Mouse (Mus musculus): ENCODE measurements around the gene Pkhd1. TPM values are rescaled to one million over a fixed set of nuclear protein-coding genes. Genes with fewer than 3 reads are reported as not detected.

Gene Pkhd1
- polyA plus RNA-seq, 1 experiment from 2014 or later: not detected

GRCm38 (mm10) chr1:20605489-20605888 is 12.4 kb downstream of the Pkhd1 start:
- Histone ChIP-seq H3K4me2 (no peak overlapping the region), H3K27ac (no peak overlapping the region), H3K4me3 (no peak overlapping the region), H3K9ac (no peak overlapping the region), H3K36me3 (no peaks in the 10 kb centered on the region), H3K9me3 (no peaks in the 10 kb centered on the region), H3K4me1 (replicated peaks) (no peaks in the 10 kb centered on the region), H3K27me3 (no peaks in the 10 kb centered on the region)
- 68% methylated on average over 2 of the region's 2 CpGs for WGBS
- no peak for ATAC-seq (ENCODE audit: low FRiP score)

DNA sequence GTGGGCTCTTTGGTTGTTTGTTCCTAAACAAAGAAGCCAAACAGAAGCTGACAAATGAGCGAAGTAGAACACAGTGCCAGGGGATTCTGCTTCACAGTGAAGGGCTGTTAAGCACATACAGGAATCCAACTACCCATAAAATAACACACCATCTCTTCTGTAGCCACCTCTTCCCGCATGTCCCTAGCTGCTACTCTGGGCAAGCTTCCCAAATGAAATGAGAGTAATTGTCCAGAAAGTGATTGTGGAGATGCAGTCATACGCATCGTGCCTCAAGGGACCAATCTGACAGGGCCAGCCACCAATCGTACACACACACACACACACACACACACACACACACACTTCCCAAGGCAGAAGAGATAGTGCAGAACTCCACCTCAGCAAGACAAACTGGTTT is 27.4 kb downstream of the Pkhd1 start:
- Histone ChIP-seq H3K4me1 (replicated peaks) (no peaks in the 10 kb centered on the region), H3K9me3 (no peaks in the 10 kb centered on the region), H3K9ac (no peak overlapping the region), H3K27ac (no peak overlapping the region), H3K36me3 (no peaks in the 10 kb centered on the region), H3K27me3 (no peaks in the 10 kb centered on the region), H3K4me2 (no peak overlapping the region), H3K4me3 (no peak overlapping the region)
- 62% methylated on average over 5 of the region's 5 CpGs for WGBS
- ATAC-seq (ENCODE audit: low FRiP score): peak; percentile 63; the same call in 1 of the 2 replicates

DNA sequence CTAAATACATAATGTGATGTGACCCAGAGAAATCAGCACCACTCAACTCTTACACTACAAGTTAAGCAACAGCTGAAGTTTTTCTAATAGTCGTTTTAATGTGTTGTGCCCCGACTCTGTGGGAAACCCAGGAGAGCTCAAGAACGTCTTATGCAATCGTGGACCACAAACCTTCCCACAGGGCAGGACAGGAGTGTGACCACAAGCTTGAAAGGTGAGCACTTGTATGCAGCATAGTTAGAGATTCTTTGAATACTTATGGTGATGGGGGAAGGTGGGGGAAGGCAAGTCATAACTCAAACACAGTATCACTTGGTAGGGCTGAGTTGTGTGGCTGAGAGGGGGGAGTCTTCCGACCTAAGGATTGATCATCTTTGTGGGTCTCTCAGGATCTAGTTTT is 46.4 kb downstream of the Pkhd1 start:
- H3K9ac ChIP-seq: no peak overlapping the region
- H3K36me3 ChIP-seq: no peaks in the 10 kb centered on the region
- no peak overlapping the region for H3K4me2 ChIP-seq
- H3K4me3 ChIP-seq: no peak overlapping the region
- ATAC-seq (ENCODE audit: low FRiP score): no peak
- H3K27me3 ChIP-seq: no peaks in the 10 kb centered on the region
- H3K9me3 ChIP-seq: no peaks in the 10 kb centered on the region
- no peak overlapping the region for H3K27ac ChIP-seq
- 83% methylated on average over 5 of the region's 5 CpGs for WGBS
- 0 out of 2 replicates have a peak, but pooled peaks cover 3% of the 10 kb centered on the region for H3K4me1 ChIP-seq (replicated peaks)

DNA sequence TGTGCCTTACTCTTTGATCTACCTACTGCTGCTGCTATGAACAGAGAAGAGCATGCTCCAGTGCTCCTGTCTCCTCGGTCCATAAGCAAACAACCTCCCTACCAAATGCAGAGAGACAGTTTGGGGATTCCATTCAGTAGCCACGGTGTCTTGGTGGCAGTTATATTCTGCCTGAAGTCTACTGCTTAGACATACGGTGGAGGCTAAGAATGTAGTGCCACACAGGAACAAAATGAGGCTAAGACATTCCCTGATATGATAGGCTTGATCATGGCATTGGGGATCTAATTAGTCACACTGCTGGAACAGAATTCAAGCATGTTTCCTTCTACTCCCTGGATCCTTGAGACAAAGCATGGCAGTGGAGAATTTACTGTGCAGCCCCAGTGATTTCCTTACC is 48.4 kb downstream of the Pkhd1 start:
- Histone ChIP-seq H3K9me3 (no peaks in the 10 kb centered on the region), H3K27me3 (no peaks in the 10 kb centered on the region), H3K27ac (no peak overlapping the region), H3K9ac (no peak overlapping the region), H3K4me3 (no peak overlapping the region), H3K4me1 (replicated peaks) (0 out of 2 replicates have a peak, but pooled peaks cover 3% of the 10 kb centered on the region), H3K36me3 (no peaks in the 10 kb centered on the region), H3K4me2 (no peak overlapping the region)
- no peak for ATAC-seq (ENCODE audit: low FRiP score)
- WGBS: 53% methylated on average over 3 of the region's 3 CpGs

DNA sequence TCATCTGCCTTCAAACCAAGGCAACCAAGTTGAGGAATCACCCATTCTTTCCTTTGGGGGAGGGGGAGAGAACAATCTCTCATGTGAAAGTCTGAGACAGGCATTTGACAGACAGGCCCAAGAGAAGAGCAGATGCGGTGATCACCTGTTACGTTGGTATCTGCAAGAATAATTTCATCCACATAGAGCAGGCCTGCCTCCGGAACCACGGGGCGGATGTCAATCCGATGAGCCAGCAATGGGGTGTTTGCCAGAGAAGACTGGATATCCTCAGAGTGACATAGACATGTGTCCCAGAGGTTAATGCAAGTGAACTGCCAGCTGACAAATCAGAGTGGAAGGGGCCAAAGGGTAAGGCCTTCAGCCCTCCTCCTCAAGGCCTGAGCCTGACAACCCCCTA is 59.4 kb downstream of the Pkhd1 start:
- Histone ChIP-seq H3K4me2 (no peak overlapping the region), H3K4me1 (replicated peaks) (no peaks in the 10 kb centered on the region), H3K36me3 (no peaks in the 10 kb centered on the region), H3K4me3 (no peak overlapping the region), H3K9me3 (no peaks in the 10 kb centered on the region), H3K9ac (no peak overlapping the region), H3K27me3 (no peaks in the 10 kb centered on the region), H3K27ac (no peak overlapping the region)
- 95% methylated on average over 6 of the region's 6 CpGs for WGBS
- no peak for ATAC-seq (ENCODE audit: low FRiP score)

DNA sequence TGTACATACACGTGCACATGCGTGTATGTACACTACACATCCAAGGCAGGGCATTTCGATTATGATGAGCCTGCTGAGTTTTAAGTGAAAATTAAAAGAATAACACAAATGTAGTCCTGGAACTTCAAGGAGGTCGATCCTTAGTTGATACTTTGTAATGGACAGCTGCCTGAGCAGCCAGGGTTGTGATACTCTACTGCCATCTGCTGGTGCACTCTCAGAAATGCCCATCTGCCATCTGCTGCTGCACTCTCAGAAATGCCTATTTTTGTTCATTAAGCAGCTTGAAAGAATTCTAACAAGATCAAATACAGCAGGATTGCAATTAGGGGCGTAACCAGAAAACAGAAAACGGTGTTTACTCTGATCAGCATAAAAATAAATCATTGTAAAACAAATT is 63.5 kb downstream of the Pkhd1 start:
- Histone ChIP-seq H3K9me3 (no peaks in the 10 kb centered on the region), H3K4me2 (no peak overlapping the region), H3K36me3 (no peaks in the 10 kb centered on the region), H3K4me3 (no peak overlapping the region), H3K9ac (no peak overlapping the region), H3K27me3 (no peaks in the 10 kb centered on the region), H3K27ac (no peak overlapping the region), H3K4me1 (replicated peaks) (no peaks in the 10 kb centered on the region)
- WGBS: 35% methylated on average over 6 of the region's 6 CpGs
- 0 out of 2 replicates have a peak, but pooled peaks have one; percentile 67 for ATAC-seq (ENCODE audit: low FRiP score)

- H3K27me3 ChIP-seq: no peaks in the 10 kb centered on the region
- no peaks in the 10 kb centered on the region for H3K4me1 ChIP-seq (replicated peaks)
- 78% methylated on average over 4 of the region's 4 CpGs for WGBS
- no peak overlapping the region for H3K9ac ChIP-seq
- no peaks in the 10 kb centered on the region for H3K9me3 ChIP-seq
- H3K4me2 ChIP-seq: no peak overlapping the region
- H3K27ac ChIP-seq: no peak overlapping the region
- no peaks in the 10 kb centered on the region for H3K36me3 ChIP-seq
- no peak for ATAC-seq (ENCODE audit: low FRiP score)
- H3K4me3 ChIP-seq: no peak overlapping the region
These were observed 66.5 kb downstream of the Pkhd1 start for GRCm38 (mm10) chr1:20551334-20551733.

DNA sequence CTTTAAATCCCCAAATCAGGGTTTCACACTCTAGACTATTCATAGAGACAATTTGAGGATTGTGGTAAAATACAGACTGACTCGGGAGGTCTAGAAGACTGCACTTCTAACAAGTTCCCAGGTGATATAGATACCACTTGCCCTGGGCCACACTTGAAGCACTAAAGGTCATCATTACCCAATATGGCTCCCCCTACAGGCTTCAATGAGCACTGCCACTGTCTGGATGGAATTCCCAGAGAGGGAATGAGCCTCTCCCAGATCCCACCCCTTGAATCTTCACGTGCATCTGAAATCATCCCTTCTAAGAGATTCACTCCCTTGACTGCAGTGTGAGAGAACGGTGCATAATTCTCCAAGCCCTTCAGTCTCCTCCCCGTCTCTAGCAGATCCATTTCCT is 73.3 kb downstream of the Pkhd1 start:
- no peak for ATAC-seq (ENCODE audit: low FRiP score)
- no peaks in the 10 kb centered on the region for H3K27me3 ChIP-seq
- no peak overlapping the region for H3K4me2 ChIP-seq
- H3K9ac ChIP-seq: no peak overlapping the region
- no peak overlapping the region for H3K4me3 ChIP-seq
- H3K4me1 ChIP-seq (replicated peaks): no peaks in the 10 kb centered on the region
- H3K27ac ChIP-seq: no peak overlapping the region
- no peaks in the 10 kb centered on the region for H3K36me3 ChIP-seq
- no peaks in the 10 kb centered on the region for H3K9me3 ChIP-seq
- 72% methylated on average over 4 of the region's 4 CpGs for WGBS

GRCm38 (mm10) chr1:20513364-20514084 is 104.3 kb downstream of the Pkhd1 start:
- Histone ChIP-seq H3K27ac (no peak overlapping the region), H3K4me3 (no peak overlapping the region), H3K36me3 (no peaks in the 10 kb centered on the region), H3K27me3 (no peaks in the 10 kb centered on the region), H3K4me2 (no peak overlapping the region), H3K4me1 (replicated peaks) (no peaks in the 10 kb centered on the region), H3K9me3 (no peaks in the 10 kb centered on the region), H3K9ac (no peak overlapping the region)
- no peak; the same call in 1 of the 2 replicates for ATAC-seq (ENCODE audit: low FRiP score)
- WGBS: 63% methylated on average over 7 of the region's 7 CpGs

DNA sequence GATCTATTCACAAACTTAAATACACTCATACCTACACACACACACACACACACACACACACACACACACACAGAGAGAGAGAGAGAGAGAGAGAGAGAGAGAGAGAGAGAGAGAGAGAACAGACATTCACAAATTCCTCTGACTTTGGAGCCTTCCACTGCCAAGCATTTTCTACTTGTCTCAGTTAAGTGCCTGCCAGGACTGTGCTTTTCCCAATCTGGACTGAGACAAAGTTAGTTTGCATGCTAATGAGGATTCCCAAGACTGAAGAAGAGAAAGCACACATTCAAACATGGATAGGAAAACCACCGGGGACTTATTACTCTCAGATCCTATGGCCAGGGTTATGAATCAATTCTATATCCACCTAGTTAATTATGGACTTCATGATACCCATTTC is 118.9 kb downstream of the Pkhd1 start:
- Histone ChIP-seq H3K4me3 (no peak overlapping the region), H3K9me3 (no peaks in the 10 kb centered on the region), H3K27ac (no peak overlapping the region), H3K36me3 (no peaks in the 10 kb centered on the region), H3K9ac (no peak overlapping the region), H3K27me3 (no peaks in the 10 kb centered on the region), H3K4me1 (replicated peaks) (0 out of 2 replicates have a peak, but pooled peaks cover 5% of the 10 kb centered on the region), H3K4me2 (no peak overlapping the region)
- WGBS: 72% methylated on average over 1 of the region's 1 CpGs
- no peak for ATAC-seq (ENCODE audit: low FRiP score)

- Histone ChIP-seq H3K27me3 (no peaks in the 10 kb centered on the region), H3K9ac (no peak overlapping the region), H3K4me2 (no peak overlapping the region), H3K4me1 (replicated peaks) (no peaks in the 10 kb centered on the region), H3K4me3 (no peak overlapping the region), H3K9me3 (no peaks in the 10 kb centered on the region), H3K36me3 (no peaks in the 10 kb centered on the region), H3K27ac (no peak overlapping the region)
- no peak for ATAC-seq (ENCODE audit: low FRiP score)
- WGBS: 93% methylated on average over 10 of the region's 10 CpGs
These were observed 131.8 kb downstream of the Pkhd1 start for GRCm38 (mm10) chr1:20486087-20486486.

- ATAC-seq (ENCODE audit: low FRiP score): no peak
- WGBS: 84% methylated on average over 4 of the region's 4 CpGs
- Histone ChIP-seq H3K4me1 (replicated peaks) (peaks cover 18% of the 10 kb centered on the region; the same call in 1 of the 2 replicates), H3K27ac (no peak overlapping the region), H3K27me3 (no peaks in the 10 kb centered on the region), H3K9ac (no peak overlapping the region), H3K4me3 (no peak overlapping the region), H3K36me3 (no peaks in the 10 kb centered on the region), H3K9me3 (no peaks in the 10 kb centered on the region), H3K4me2 (no peak overlapping the region)
These were observed 136.0 kb downstream of the Pkhd1 start for GRCm38 (mm10) chr1:20481843-20482242.

- Histone ChIP-seq H3K4me2 (peak overlapping the region; percentile 74), H3K27ac (peak overlapping the region; percentile 90), H3K36me3 (no peaks in the 10 kb centered on the region), H3K27me3 (no peaks in the 10 kb centered on the region), H3K9me3 (no peaks in the 10 kb centered on the region), H3K4me1 (replicated peaks) (peaks cover 18% of the 10 kb centered on the region; the same call in 1 of the 2 replicates), H3K4me3 (0 out of 2 replicates have a peak overlapping the region, but pooled peaks have one; percentile 46), H3K9ac (0 out of 2 replicates have a peak overlapping the region, but pooled peaks have one; percentile 72)
- WGBS: 65% methylated on average over 3 of the region's 3 CpGs
- peak; percentile 52; the same call in 1 of the 2 replicates for ATAC-seq (ENCODE audit: low FRiP score)
These were observed 139.2 kb downstream of the Pkhd1 start for GRCm38 (mm10) chr1:20478695-20479094.

Measured in hindbrain, embryonic 13.5 days (tissue).